ENCODE assay signal across 8 mouse cellular contexts in genomic region chr12:113185442-113186291, GRCm38 (mm10). TPM values are rescaled to one million over a fixed set of nuclear protein-coding genes. Genes with fewer than 3 reads are reported as not detected.
DNase-seq lines count a peak whose midpoint lies in the region; ATAC-seq lines count a peak whose summit lies in the region.

Gene Tmem121, plus strand, starts transcription at chr12:113185930.

- peak within 1 kb of the TSS; percentile 96 for H3K4me2 ChIP-seq in lung, embryonic 15.5 days
- peak within 1 kb of the TSS; percentile 89 for H3K4me2 ChIP-seq in embryonic facial prominence, embryonic 12.5 days (replicated peaks)
- H3K4me2 ChIP-seq in kidney, embryonic 15.5 days = peak within 1 kb of the TSS; percentile 90

- ATAC-seq in lung, embryonic 15.5 days (ENCODE audit: borderline replicate concordance, extremely low read depth, low FRiP score, low TSS enrichment) = no peak
- ATAC-seq in embryonic facial prominence, embryonic 12.5 days (ENCODE audit: insufficient number of reproducible peaks, insufficient read depth, low FRiP score, low TSS enrichment) = peak; percentile 6; the same call in 1 of the 2 replicates
- ATAC-seq in kidney, embryonic 15.5 days (replicated peaks; ENCODE audit: low FRiP score) = peak; percentile 49
- ATAC-seq in megakaryocyte progenitor cell, adult 5-6 weeks (replicated peaks; ENCODE audit: poor library complexity) = 0 out of 2 replicates have a peak, but pooled peaks have one; percentile 5
- ATAC-seq in activated CD4-positive, CD25-positive, alpha-beta regulatory T cell, adult 4 months = no peak

- H3K9me3 ChIP-seq in lung, embryonic 15.5 days = no peaks in the 10 kb centered on the region
- H3K9me3 ChIP-seq in embryonic facial prominence, embryonic 12.5 days = no peaks in the 10 kb centered on the region
- H3K9me3 ChIP-seq in kidney, embryonic 15.5 days (replicated peaks) = no peaks in the 10 kb centered on the region

- no peak for DNase-seq in lung, postnatal 25 days (ENCODE audit: low spot score)
- DNase-seq in adrenal gland, postnatal 25 days = peak; percentile 55
- peak; percentile 54 for DNase-seq in thymus, postnatal 14 days

- peak within 1 kb of the TSS; percentile 68 for H3K9ac ChIP-seq in lung, embryonic 15.5 days
- peak within 1 kb of the TSS; percentile 73 for H3K9ac ChIP-seq in embryonic facial prominence, embryonic 12.5 days
- peak within 1 kb of the TSS; percentile 52 for H3K9ac ChIP-seq in kidney, embryonic 15.5 days

- H3K36me3 ChIP-seq in lung, embryonic 15.5 days = no peaks in the 10 kb centered on the region; the same call in 1 of the 2 replicates
- H3K36me3 ChIP-seq in embryonic facial prominence, embryonic 12.5 days = peaks cover 16% of the 10 kb centered on the region
- H3K36me3 ChIP-seq in kidney, embryonic 15.5 days = 0 out of 2 replicates have a peak, but pooled peaks cover 6% of the 10 kb centered on the region

- peak within 1 kb of the TSS; percentile 61 for H3K4me3 ChIP-seq in lung, embryonic 15.5 days
- H3K4me3 ChIP-seq in embryonic facial prominence, embryonic 12.5 days = peak within 1 kb of the TSS; percentile 71
- peak within 1 kb of the TSS; percentile 56 for H3K4me3 ChIP-seq in kidney, embryonic 15.5 days (replicated peaks)

- no peak within 1 kb of the TSS for H3K27ac ChIP-seq in lung, embryonic 15.5 days
- H3K27ac ChIP-seq in embryonic facial prominence, embryonic 12.5 days = no peak within 1 kb of the TSS
- no peak within 1 kb of the TSS for H3K27ac ChIP-seq in kidney, embryonic 15.5 days

- H3K4me1 ChIP-seq in lung, embryonic 15.5 days = peaks cover 23% of the 10 kb centered on the region
- H3K4me1 ChIP-seq in embryonic facial prominence, embryonic 12.5 days = peaks cover 17% of the 10 kb centered on the region
- peaks cover 32% of the 10 kb centered on the region for H3K4me1 ChIP-seq in kidney, embryonic 15.5 days

- 2% methylated on average over 63 of the region's 63 CpGs for WGBS in lung, embryonic 15.5 days
- 1% methylated on average over 62 of the region's 63 CpGs for WGBS in embryonic facial prominence, embryonic 12.5 days
- 1% methylated on average over 63 of the region's 63 CpGs for WGBS in kidney, embryonic 15.5 days

- peaks cover 38% of the 10 kb centered on the region for H3K27me3 ChIP-seq in lung, embryonic 15.5 days
- H3K27me3 ChIP-seq in embryonic facial prominence, embryonic 12.5 days = peaks cover 20% of the 10 kb centered on the region
- H3K27me3 ChIP-seq in kidney, embryonic 15.5 days = peaks cover 29% of the 10 kb centered on the region

RNA-seq across cellular contexts. Expression of gene Tmem121, which starts in this region (rescaled TPM):
- 8.2 and 9.0 TPM in 2 replicates for polyA plus RNA-seq in lung, embryonic 15.5 days (2015; fragmentation: Nextera tagmentation; extraction: Ambion mirVana)
- 4.1 and 4.3 TPM in 2 replicates for total RNA-seq in adrenal gland, postnatal 25 days (2021)
- polyA plus RNA-seq in embryonic facial prominence, embryonic 12.5 days (2016; fragmentation: Nextera tagmentation; extraction: Ambion mirVana) = 17.4 and 20.4 TPM in 2 replicates
- 9.5 and 10.5 TPM in 2 replicates for polyA plus RNA-seq in kidney, embryonic 15.5 days (2015; fragmentation: Nextera tagmentation; extraction: Ambion mirVana)
- 0.17 TPM in 1 of 2 replicates, not detected in the other for total RNA-seq in megakaryocyte progenitor cell, adult 5-6 weeks (2015)
- 0.12 TPM in 1 of 2 replicates, not detected in the other for total RNA-seq in megakaryocyte progenitor cell, adult 5-6 weeks (2017)
- not detected for polyA plus RNA-seq in activated CD4-positive, CD25-positive, alpha-beta regulatory T cell, adult 4 months (2017; shearing (Covaris generic))

Comparison
In these comparisons a context has a peak if more than half of its experiments do, and no peak if none do; other contexts are left out.
1. Peak in ATAC-seq in megakaryocyte progenitor cell, adult 5-6 weeks; RNA of the gene not detected or under 1 TPM.
2. ATAC-seq: peak in embryonic facial prominence, embryonic 12.5 days (single experiment) and kidney, embryonic 15.5 days (single experiment); none in lung, embryonic 15.5 days (single experiment) and activated CD4-positive, CD25-positive, alpha-beta regulatory T cell, adult 4 months (single experiment).
3. Peak in every context shown above with its lines, with median percentiles within 50 percentile points of each other: H3K4me2 ChIP-seq, H3K4me3 ChIP-seq and H3K9ac ChIP-seq.